Mouse (Mus musculus): ENCODE results near the gene Mb. TPM values are rescaled to one million over a fixed set of nuclear protein-coding genes. Genes with fewer than 3 reads are reported as not detected.

The Mb gene
- polyA plus RNA-seq, 1 experiment from 2014 or later = 0.20 TPM

GRCm38 (mm10) chr15:77019533-77019932 is 30.9 kb downstream of the Mb start:
- no peaks in the 10 kb centered on the region for H3K27me3 ChIP-seq (ENCODE audit: poor library complexity, severe bottlenecking)
- H3K4me3 ChIP-seq = no peak overlapping the region
- H3K36me3 ChIP-seq (replicated peaks) = no peaks in the 10 kb centered on the region
- 88% methylated on average over 7 of the region's 7 CpGs for WGBS
- no peak overlapping the region for H3K27ac ChIP-seq
- H3K4me1 ChIP-seq = peaks cover 9% of the 10 kb centered on the region
- no peak for DNase-seq (ENCODE audit: extremely low spot score, low spot score)
- no peaks in the 10 kb centered on the region for H3K9me3 ChIP-seq

- Histone ChIP-seq H3K27ac (no peak overlapping the region), H3K36me3 (replicated peaks) (no peaks in the 10 kb centered on the region), H3K4me1 (peaks cover 16% of the 10 kb centered on the region), H3K9me3 (no peaks in the 10 kb centered on the region), H3K27me3 (ENCODE audit: poor library complexity, severe bottlenecking) (no peaks in the 10 kb centered on the region), H3K4me3 (no peak overlapping the region)
- no peak for DNase-seq (ENCODE audit: extremely low spot score, low spot score)
- WGBS = 62% methylated on average over 6 of the region's 6 CpGs
Observed at GRCm38 (mm10) chr15:77018740-77019340, 31.6 kb downstream of the Mb start.

GRCm38 (mm10) chr15:77017897-77018296 is 32.6 kb downstream of the Mb start:
- Histone ChIP-seq H3K4me1 (peaks cover 22% of the 10 kb centered on the region), H3K27me3 (ENCODE audit: poor library complexity, severe bottlenecking) (no peaks in the 10 kb centered on the region), H3K27ac (no peak overlapping the region), H3K4me3 (no peak overlapping the region), H3K9me3 (no peaks in the 10 kb centered on the region), H3K36me3 (replicated peaks) (no peaks in the 10 kb centered on the region)
- DNase-seq (ENCODE audit: extremely low spot score, low spot score) = no peak

GRCm38 (mm10) chr15:77016509-77016908 is 34.0 kb downstream of the Mb start:
- Histone ChIP-seq H3K9me3 (no peaks in the 10 kb centered on the region), H3K27ac (no peak overlapping the region), H3K4me3 (no peak overlapping the region), H3K27me3 (ENCODE audit: poor library complexity, severe bottlenecking) (no peaks in the 10 kb centered on the region), H3K36me3 (replicated peaks) (no peaks in the 10 kb centered on the region), H3K4me1 (peaks cover 20% of the 10 kb centered on the region)
- no peak for DNase-seq (ENCODE audit: extremely low spot score, low spot score)
- 97% methylated on average over 6 of the region's 6 CpGs for WGBS

- H3K4me1 ChIP-seq = peaks cover 20% of the 10 kb centered on the region
- no peaks in the 10 kb centered on the region for H3K9me3 ChIP-seq
- H3K27me3 ChIP-seq (ENCODE audit: poor library complexity, severe bottlenecking) = no peaks in the 10 kb centered on the region
- H3K27ac ChIP-seq = no peak overlapping the region
- no peak for DNase-seq (ENCODE audit: extremely low spot score, low spot score)
- no peak overlapping the region for H3K4me3 ChIP-seq
- WGBS = 64% methylated on average over 4 of the region's 4 CpGs
- H3K36me3 ChIP-seq (replicated peaks) = no peaks in the 10 kb centered on the region
Observed at GRCm38 (mm10) chr15:77014985-77015384, 35.5 kb downstream of the Mb start.

- Histone ChIP-seq H3K4me3 (no peak overlapping the region), H3K27me3 (ENCODE audit: poor library complexity, severe bottlenecking) (no peaks in the 10 kb centered on the region), H3K9me3 (no peaks in the 10 kb centered on the region), H3K4me1 (peaks cover 20% of the 10 kb centered on the region), H3K36me3 (replicated peaks) (no peaks in the 10 kb centered on the region), H3K27ac (no peak overlapping the region)
- DNase-seq (ENCODE audit: extremely low spot score, low spot score) = no peak
- WGBS = 74% methylated on average over 6 of the region's 6 CpGs
Observed at GRCm38 (mm10) chr15:77014431-77014830, 36.0 kb downstream of the Mb start.

- peak overlapping the region; percentile 44; the same call in 1 of the 2 replicates for H3K27ac ChIP-seq
- no peak for DNase-seq (ENCODE audit: extremely low spot score, low spot score)
- H3K36me3 ChIP-seq (replicated peaks) = no peaks in the 10 kb centered on the region
- no peaks in the 10 kb centered on the region for H3K27me3 ChIP-seq (ENCODE audit: poor library complexity, severe bottlenecking)
- H3K4me1 ChIP-seq = peaks cover 20% of the 10 kb centered on the region
- H3K4me3 ChIP-seq = no peak overlapping the region
- H3K9me3 ChIP-seq = no peaks in the 10 kb centered on the region
- WGBS = 47% methylated on average over 15 of the region's 15 CpGs
Observed at GRCm38 (mm10) chr15:77013753-77014241, 36.7 kb downstream of the Mb start.

GRCm38 (mm10) chr15:77008851-77009250 is 41.6 kb downstream of the Mb start:
- no peaks in the 10 kb centered on the region for H3K27me3 ChIP-seq (ENCODE audit: poor library complexity, severe bottlenecking)
- DNase-seq (ENCODE audit: extremely low spot score, low spot score) = no peak
- H3K9me3 ChIP-seq = no peaks in the 10 kb centered on the region
- no peak overlapping the region for H3K27ac ChIP-seq
- H3K4me1 ChIP-seq = peaks cover 21% of the 10 kb centered on the region
- 93% methylated on average over 6 of the region's 6 CpGs for WGBS
- no peaks in the 10 kb centered on the region for H3K36me3 ChIP-seq (replicated peaks)
- H3K4me3 ChIP-seq = no peak overlapping the region

- DNase-seq (ENCODE audit: extremely low spot score, low spot score) = peak; percentile 41
- peaks cover 12% of the 10 kb centered on the region for H3K27me3 ChIP-seq (ENCODE audit: poor library complexity, severe bottlenecking)
- no peak overlapping the region for H3K4me3 ChIP-seq
- no peak overlapping the region for H3K27ac ChIP-seq
- H3K36me3 ChIP-seq (replicated peaks) = no peaks in the 10 kb centered on the region
- 24% methylated on average over 3 of the region's 3 CpGs for WGBS
- H3K4me1 ChIP-seq = peaks cover 20% of the 10 kb centered on the region
- H3K9me3 ChIP-seq = no peaks in the 10 kb centered on the region; the same call in 1 of the 2 replicates
Observed at GRCm38 (mm10) chr15:77003868-77004215, 46.6 kb downstream of the Mb start.

- no peaks in the 10 kb centered on the region; the same call in 1 of the 2 replicates for H3K9me3 ChIP-seq
- H3K36me3 ChIP-seq (replicated peaks) = no peaks in the 10 kb centered on the region
- no peak overlapping the region for H3K27ac ChIP-seq
- H3K4me1 ChIP-seq = peaks cover 21% of the 10 kb centered on the region
- DNase-seq (ENCODE audit: extremely low spot score, low spot score) = no peak
- H3K4me3 ChIP-seq = no peak overlapping the region
- WGBS = 87% methylated on average over 3 of the region's 3 CpGs
- H3K27me3 ChIP-seq (ENCODE audit: poor library complexity, severe bottlenecking) = peaks cover 18% of the 10 kb centered on the region
Observed at GRCm38 (mm10) chr15:77003173-77003867, 47.1 kb downstream of the Mb start.

- WGBS = 56% methylated on average over 21 of the region's 21 CpGs
Observed at GRCm38 (mm10) chr15:76998878-76999588, 51.4 kb downstream of the Mb start.

GRCm38 (mm10) chr15:76998048-76998447 is 52.4 kb downstream of the Mb start:
- no peaks in the 10 kb centered on the region; the same call in 1 of the 2 replicates for H3K9me3 ChIP-seq
- 80% methylated on average over 2 of the region's 2 CpGs for WGBS
- no peak for DNase-seq (ENCODE audit: extremely low spot score, low spot score)
- H3K27ac ChIP-seq = no peak overlapping the region
- H3K36me3 ChIP-seq (replicated peaks) = no peaks in the 10 kb centered on the region
- peaks cover 19% of the 10 kb centered on the region for H3K27me3 ChIP-seq (ENCODE audit: poor library complexity, severe bottlenecking)
- no peak overlapping the region for H3K4me3 ChIP-seq
- H3K4me1 ChIP-seq = 0 out of 2 replicates have a peak, but pooled peaks cover 6% of the 10 kb centered on the region

More at GRCm38 (mm10) chr15:76998878-76999588, 51.4 kb downstream of the Mb start:
- Histone ChIP-seq H3K4me1 (0 out of 2 replicates have a peak, but pooled peaks cover 6% of the 10 kb centered on the region), H3K9me3 (no peaks in the 10 kb centered on the region; the same call in 1 of the 2 replicates), H3K36me3 (replicated peaks) (no peaks in the 10 kb centered on the region), H3K27ac (no peak overlapping the region), H3K27me3 (ENCODE audit: poor library complexity, severe bottlenecking) (peaks cover 19% of the 10 kb centered on the region), H3K4me3 (no peak overlapping the region)
- DNase-seq (ENCODE audit: extremely low spot score, low spot score) = no peak

- Histone ChIP-seq H3K36me3 (replicated peaks) (no peaks in the 10 kb centered on the region), H3K4me1 (0 out of 2 replicates have a peak, but pooled peaks cover 6% of the 10 kb centered on the region), H3K4me3 (no peak overlapping the region), H3K9me3 (no peaks in the 10 kb centered on the region), H3K27me3 (ENCODE audit: poor library complexity, severe bottlenecking) (peaks cover 13% of the 10 kb centered on the region), H3K27ac (no peak overlapping the region)
- 85% methylated on average over 3 of the region's 3 CpGs for WGBS
- DNase-seq (ENCODE audit: extremely low spot score, low spot score) = no peak
Observed at GRCm38 (mm10) chr15:76994413-76994812, 56.1 kb downstream of the Mb start.

Measured in forebrain, embryonic 10.5 days (tissue).